Mouse (Mus musculus): Measurements from ENCODE around the gene Rras.
A peak's percentile ranks its signal among the peaks of the same experiment; 100 is the strongest.

The Rras gene

DNA sequence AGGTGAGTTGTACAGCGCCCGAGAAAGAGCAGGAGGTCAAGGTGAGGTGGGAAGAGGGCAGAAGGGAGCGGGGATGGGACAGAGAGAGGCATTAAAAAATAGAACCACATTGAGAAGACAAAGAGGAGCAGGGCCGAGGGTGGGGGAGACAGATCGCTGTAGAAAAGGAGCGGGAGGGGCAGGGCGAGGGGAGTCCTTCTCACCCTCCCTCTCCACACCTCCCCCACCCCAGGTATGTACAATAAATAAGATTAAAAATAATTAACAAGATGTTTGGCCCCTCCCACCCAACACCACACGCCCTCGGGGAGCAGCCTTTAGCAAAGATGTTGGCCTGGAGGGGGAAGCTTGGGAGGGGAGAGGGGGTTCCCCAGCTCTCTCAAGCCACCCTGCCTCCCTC, 10.0 kb downstream of the Rras start:
- Histone ChIP-seq H3K27me3 (ENCODE audit: control insufficient read depth, insufficient read depth, low read length, poor library complexity, severe bottlenecking) (no peaks in the 10 kb centered on the region), H3K36me3 (ENCODE audit: control insufficient read depth, insufficient read depth, low read length, poor library complexity, severe bottlenecking) (peaks cover 8% of the 10 kb centered on the region)
- DNase-seq (ENCODE audit: low read depth, low spot score), result no peak

GRCm38 (mm10) chr7:45028351-45028750, 10.6 kb downstream of the Rras start:
- Histone ChIP-seq H3K27me3 (ENCODE audit: control insufficient read depth, insufficient read depth, low read length, poor library complexity, severe bottlenecking) (no peaks in the 10 kb centered on the region), H3K36me3 (ENCODE audit: control insufficient read depth, insufficient read depth, low read length, poor library complexity, severe bottlenecking) (peaks cover 9% of the 10 kb centered on the region)
- DNase-seq (ENCODE audit: low read depth, low spot score), result no peak

DNA sequence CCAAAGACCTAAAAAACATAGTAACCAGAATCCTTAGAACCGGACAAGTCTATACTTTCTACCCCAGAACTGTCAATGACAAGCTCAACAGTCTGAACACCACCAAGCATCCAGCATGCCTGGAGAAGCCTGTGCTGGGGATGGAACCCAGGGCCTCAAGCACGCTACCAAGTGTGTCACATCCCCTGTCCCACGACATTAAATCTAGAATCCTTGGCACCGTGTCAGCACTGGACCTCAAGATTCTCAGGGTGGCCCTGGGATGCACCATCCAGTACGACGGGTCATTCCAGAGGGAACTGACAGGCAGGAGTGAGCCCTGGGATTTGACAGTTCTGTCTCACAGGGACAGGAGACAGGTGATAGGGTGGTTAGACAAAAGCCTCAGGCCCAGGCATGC, 12.2 kb downstream of the Rras start:
- peaks cover 16% of the 10 kb centered on the region for H3K36me3 ChIP-seq (ENCODE audit: control insufficient read depth, insufficient read depth, low read length, poor library complexity, severe bottlenecking)
- DNase-seq (ENCODE audit: low read depth, low spot score), result no peak
- no peaks in the 10 kb centered on the region for H3K27me3 ChIP-seq (ENCODE audit: control insufficient read depth, insufficient read depth, low read length, poor library complexity, severe bottlenecking)

GRCm38 (mm10) chr7:45030857-45031256, 13.1 kb downstream of the Rras start:
- no peak for DNase-seq (ENCODE audit: low read depth, low spot score)
- Histone ChIP-seq H3K27me3 (ENCODE audit: control insufficient read depth, insufficient read depth, low read length, poor library complexity, severe bottlenecking) (no peaks in the 10 kb centered on the region), H3K36me3 (ENCODE audit: control insufficient read depth, insufficient read depth, low read length, poor library complexity, severe bottlenecking) (peaks cover 16% of the 10 kb centered on the region)

GRCm38 (mm10) chr7:45033722-45034359, 16.1 kb downstream of the Rras start:
- peaks cover 16% of the 10 kb centered on the region for H3K36me3 ChIP-seq (ENCODE audit: control insufficient read depth, insufficient read depth, low read length, poor library complexity, severe bottlenecking)
- no peak for DNase-seq (ENCODE audit: low read depth, low spot score)
- no peaks in the 10 kb centered on the region for H3K27me3 ChIP-seq (ENCODE audit: control insufficient read depth, insufficient read depth, low read length, poor library complexity, severe bottlenecking)

DNA sequence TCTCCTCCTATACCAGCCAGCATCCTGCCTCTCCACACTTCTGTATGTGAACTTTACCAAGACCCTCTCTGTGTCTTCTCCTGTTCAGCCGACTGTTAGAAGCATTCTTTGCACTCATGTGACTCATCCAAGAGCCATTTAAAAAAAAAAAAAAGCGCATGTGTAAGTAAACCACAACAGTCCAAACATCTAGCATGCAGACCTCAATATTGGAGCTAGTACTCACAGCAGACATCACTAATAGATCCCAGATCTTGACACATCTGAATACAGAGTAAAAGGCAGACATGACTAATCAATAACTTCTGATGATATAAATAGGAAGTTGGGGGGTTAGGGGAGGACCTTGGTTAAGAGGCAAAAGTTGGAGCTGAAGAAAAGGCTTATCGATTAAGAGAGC, 17.9 kb downstream of the Rras start:
- Histone ChIP-seq H3K27me3 (ENCODE audit: control insufficient read depth, insufficient read depth, low read length, poor library complexity, severe bottlenecking) (no peaks in the 10 kb centered on the region), H3K36me3 (ENCODE audit: control insufficient read depth, insufficient read depth, low read length, poor library complexity, severe bottlenecking) (peaks cover 20% of the 10 kb centered on the region)
- DNase-seq (ENCODE audit: low read depth, low spot score), result no peak

- H3K36me3 ChIP-seq (ENCODE audit: control insufficient read depth, insufficient read depth, low read length, poor library complexity, severe bottlenecking), result peaks cover 16% of the 10 kb centered on the region
- H3K27me3 ChIP-seq (ENCODE audit: control insufficient read depth, insufficient read depth, low read length, poor library complexity, severe bottlenecking), result no peaks in the 10 kb centered on the region
- DNase-seq (ENCODE audit: low read depth, low spot score), result no peak
Measured at GRCm38 (mm10) chr7:45036702-45037101, 18.9 kb downstream of the Rras start.

- H3K27me3 ChIP-seq (ENCODE audit: control insufficient read depth, insufficient read depth, low read length, poor library complexity, severe bottlenecking), result no peaks in the 10 kb centered on the region
- DNase-seq (ENCODE audit: low read depth, low spot score), result peak; percentile 77
- peaks cover 14% of the 10 kb centered on the region for H3K36me3 ChIP-seq (ENCODE audit: control insufficient read depth, insufficient read depth, low read length, poor library complexity, severe bottlenecking)
Measured at GRCm38 (mm10) chr7:45037720-45038361, 20.1 kb downstream of the Rras start.

DNA sequence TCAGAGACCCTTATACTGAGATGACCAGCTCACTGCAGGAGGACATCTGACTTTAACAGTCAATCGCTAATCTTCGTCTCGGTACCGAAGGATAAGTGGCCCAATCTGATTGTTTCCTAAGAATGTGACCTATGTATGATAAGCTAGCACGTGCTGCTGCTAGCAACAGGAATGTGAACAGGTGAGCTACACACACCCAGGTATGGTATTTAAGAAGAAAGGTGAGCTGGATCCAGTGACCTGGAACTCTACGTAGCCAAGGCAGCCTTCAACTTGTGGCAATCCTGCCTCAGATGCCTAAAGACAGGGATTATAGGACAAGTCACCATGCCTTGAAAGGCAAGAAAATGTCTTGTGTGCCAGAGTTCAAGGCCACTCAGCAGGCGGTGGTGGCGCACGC, 20.6 kb downstream of the Rras start:
- H3K27me3 ChIP-seq (ENCODE audit: control insufficient read depth, insufficient read depth, low read length, poor library complexity, severe bottlenecking), result no peaks in the 10 kb centered on the region
- H3K36me3 ChIP-seq (ENCODE audit: control insufficient read depth, insufficient read depth, low read length, poor library complexity, severe bottlenecking), result peaks cover 12% of the 10 kb centered on the region
- no peak for DNase-seq (ENCODE audit: low read depth, low spot score)

DNA sequence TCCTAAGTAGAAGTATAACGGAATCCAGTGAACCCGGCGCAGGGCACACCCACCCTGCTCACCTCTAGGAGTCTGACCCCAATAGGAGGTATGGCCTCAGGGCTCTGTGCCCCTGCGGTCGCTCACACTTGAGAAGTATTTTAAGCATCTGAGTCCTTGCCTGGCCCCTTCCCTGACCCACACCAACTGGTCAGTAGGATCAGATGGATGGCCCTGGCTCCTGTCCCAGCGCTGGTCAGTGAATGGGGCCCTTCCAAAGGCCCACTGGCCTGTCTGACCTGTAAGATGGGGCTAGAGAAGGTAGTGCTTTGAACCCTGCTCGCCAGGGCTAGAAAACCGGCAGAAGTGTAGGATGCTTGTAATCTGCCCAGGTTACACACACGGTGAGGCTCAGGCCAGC, 23.1 kb downstream of the Rras start:
- Histone ChIP-seq H3K27me3 (ENCODE audit: control insufficient read depth, insufficient read depth, low read length, poor library complexity, severe bottlenecking) (no peaks in the 10 kb centered on the region), H3K36me3 (ENCODE audit: control insufficient read depth, insufficient read depth, low read length, poor library complexity, severe bottlenecking) (peaks cover 9% of the 10 kb centered on the region)
- no peak for DNase-seq (ENCODE audit: low read depth, low spot score)

- Histone ChIP-seq H3K27me3 (ENCODE audit: control insufficient read depth, insufficient read depth, low read length, poor library complexity, severe bottlenecking) (no peaks in the 10 kb centered on the region), H3K36me3 (ENCODE audit: control insufficient read depth, insufficient read depth, low read length, poor library complexity, severe bottlenecking) (peaks cover 21% of the 10 kb centered on the region)
- DNase-seq (ENCODE audit: low read depth, low spot score), result no peak
Measured at GRCm38 (mm10) chr7:45043307-45043706, 25.5 kb downstream of the Rras start.

- no peak for DNase-seq (ENCODE audit: low read depth, low spot score)
- no peaks in the 10 kb centered on the region for H3K27me3 ChIP-seq (ENCODE audit: control insufficient read depth, insufficient read depth, low read length, poor library complexity, severe bottlenecking)
- peaks cover 22% of the 10 kb centered on the region for H3K36me3 ChIP-seq (ENCODE audit: control insufficient read depth, insufficient read depth, low read length, poor library complexity, severe bottlenecking)
Measured at GRCm38 (mm10) chr7:45045741-45046140, 28.0 kb downstream of the Rras start.

DNA sequence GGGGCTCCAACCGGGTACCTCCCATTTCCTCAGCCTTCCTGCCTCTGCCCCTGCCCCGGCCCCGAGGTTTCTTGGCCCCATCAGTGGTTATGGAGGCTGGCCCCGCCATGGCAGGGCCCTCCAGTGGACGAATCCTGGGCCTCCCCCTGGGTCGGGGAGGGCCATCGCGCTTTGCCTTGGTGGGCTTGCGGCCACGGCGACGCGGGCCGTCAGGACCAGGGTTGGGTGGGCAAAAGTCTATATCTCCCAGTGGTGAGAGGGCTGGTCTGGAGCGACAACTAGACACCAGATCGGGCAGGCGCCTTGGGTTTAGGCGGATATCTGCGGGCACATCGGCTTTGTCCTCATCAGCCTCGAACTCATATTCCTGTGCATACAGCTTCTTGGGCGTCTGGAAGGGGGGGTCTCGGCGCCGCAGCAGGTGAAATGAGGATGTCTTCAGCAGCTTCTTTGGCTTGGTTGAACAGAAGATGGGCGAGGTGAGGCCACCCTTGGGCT, 29.1 kb downstream of the Rras start:
- no peak for DNase-seq (ENCODE audit: low read depth, low spot score)
- Histone ChIP-seq H3K36me3 (ENCODE audit: control insufficient read depth, insufficient read depth, low read length, poor library complexity, severe bottlenecking) (peaks cover 21% of the 10 kb centered on the region), H3K27me3 (ENCODE audit: control insufficient read depth, insufficient read depth, low read length, poor library complexity, severe bottlenecking) (no peaks in the 10 kb centered on the region)

GRCm38 (mm10) chr7:45047491-45047890, 29.7 kb downstream of the Rras start:
- no peak for DNase-seq (ENCODE audit: low read depth, low spot score)
- H3K27me3 ChIP-seq (ENCODE audit: control insufficient read depth, insufficient read depth, low read length, poor library complexity, severe bottlenecking), result no peaks in the 10 kb centered on the region
- H3K36me3 ChIP-seq (ENCODE audit: control insufficient read depth, insufficient read depth, low read length, poor library complexity, severe bottlenecking), result peaks cover 21% of the 10 kb centered on the region

DNA sequence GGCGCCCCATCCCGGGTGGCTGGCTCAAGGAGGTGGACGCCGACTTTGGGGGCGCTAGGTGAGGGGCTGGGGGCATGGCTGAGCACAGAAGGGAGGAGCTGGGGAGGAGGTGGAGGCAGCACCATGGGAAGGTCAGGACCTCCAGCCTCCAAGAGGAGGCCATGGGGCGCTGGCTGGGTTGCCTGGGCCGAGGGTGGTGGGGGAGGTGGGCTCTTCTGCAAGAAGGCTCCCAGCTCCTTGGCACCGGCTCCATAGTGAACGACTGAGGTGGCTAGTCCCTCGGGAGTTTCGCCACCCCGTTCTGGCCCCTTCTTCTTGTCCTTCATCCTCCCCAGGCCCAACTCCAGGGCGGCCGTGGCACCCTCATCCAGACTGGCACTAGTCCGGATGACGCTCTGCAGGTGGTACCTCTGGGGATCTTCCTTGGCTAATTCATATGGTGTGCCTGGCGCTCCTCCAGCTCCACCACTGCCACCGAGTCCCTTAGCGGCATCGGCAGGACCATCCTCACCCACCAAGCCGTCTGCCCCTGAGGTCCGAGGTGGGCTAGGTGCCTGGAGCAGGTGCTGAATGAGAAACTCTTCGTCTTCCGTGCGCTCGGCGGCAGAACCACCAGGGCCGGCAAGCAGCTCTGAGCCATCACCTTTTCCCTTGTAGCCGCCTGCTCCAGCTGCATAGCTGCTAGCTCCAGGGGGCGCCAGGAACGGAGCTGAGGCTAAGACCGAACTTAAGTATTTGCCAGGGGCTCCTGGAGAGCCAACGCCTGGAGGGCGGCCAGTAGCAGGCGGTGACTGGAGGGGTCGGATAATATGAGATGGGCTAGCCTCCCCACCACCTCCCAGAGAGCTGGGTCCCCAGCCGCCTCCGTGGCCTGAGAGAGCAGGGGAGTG, 30.5 kb downstream of the Rras start:
- DNase-seq (ENCODE audit: low read depth, low spot score), result no peak
- Histone ChIP-seq H3K27me3 (ENCODE audit: control insufficient read depth, insufficient read depth, low read length, poor library complexity, severe bottlenecking) (no peaks in the 10 kb centered on the region), H3K36me3 (ENCODE audit: control insufficient read depth, insufficient read depth, low read length, poor library complexity, severe bottlenecking) (peaks cover 21% of the 10 kb centered on the region)

Measured in splenic B cell, adult 2 months (primary cell).